Mouse (Mus musculus): ENCODE measurements around the gene Dnttip1.

Dnttip1 gene

GRCm38 (mm10) chr2:164754105-164754504 lies 8.3 kb downstream of the Dnttip1 start:
- DNase-seq (ENCODE audit: low spot score), result no peak

DNA sequence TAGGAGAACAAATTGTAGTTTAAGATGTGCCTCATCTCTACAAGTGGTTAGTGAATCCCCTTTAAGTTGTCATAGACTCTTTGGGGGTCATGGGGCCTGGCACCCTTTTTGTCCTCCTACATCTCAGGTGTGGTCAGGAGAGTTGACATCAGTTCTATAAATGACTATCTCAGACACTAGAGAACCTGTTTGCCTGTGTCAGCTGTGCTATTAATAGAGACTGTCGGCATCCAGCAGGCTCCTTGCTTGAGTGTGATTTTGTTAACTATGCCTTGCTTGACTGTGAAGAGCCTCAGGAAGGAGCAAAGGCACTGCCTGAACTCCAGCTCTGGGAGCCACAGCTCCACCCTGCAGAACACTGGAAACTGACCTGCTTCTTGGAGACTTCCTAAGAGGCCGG lies 9.0 kb downstream of the Dnttip1 start:
- no peak for DNase-seq (ENCODE audit: low spot score)

GRCm38 (mm10) chr2:164757841-164758240 lies 12.1 kb downstream of the Dnttip1 start:
- DNase-seq (ENCODE audit: low spot score), result no peak

GRCm38 (mm10) chr2:164758692-164759091 lies 12.9 kb downstream of the Dnttip1 start:
- no peak for DNase-seq (ENCODE audit: low spot score)

GRCm38 (mm10) chr2:164760059-164760833 lies 14.5 kb downstream of the Dnttip1 start:
- no peak for DNase-seq (ENCODE audit: low spot score)

GRCm38 (mm10) chr2:164761502-164761901 lies 15.7 kb downstream of the Dnttip1 start:
- DNase-seq (ENCODE audit: low spot score), result no peak

- DNase-seq (ENCODE audit: low spot score), result no peak
Measured at GRCm38 (mm10) chr2:164761971-164762370, 16.2 kb downstream of the Dnttip1 start.

GRCm38 (mm10) chr2:164762593-164762992 lies 16.8 kb downstream of the Dnttip1 start:
- no peak for DNase-seq (ENCODE audit: low spot score)

- no peak for DNase-seq (ENCODE audit: low spot score)
Measured at GRCm38 (mm10) chr2:164765841-164766240, 20.1 kb downstream of the Dnttip1 start.

GRCm38 (mm10) chr2:164767812-164768540 lies 22.2 kb downstream of the Dnttip1 start:
- peak; percentile 49 for DNase-seq (ENCODE audit: low spot score)

DNA sequence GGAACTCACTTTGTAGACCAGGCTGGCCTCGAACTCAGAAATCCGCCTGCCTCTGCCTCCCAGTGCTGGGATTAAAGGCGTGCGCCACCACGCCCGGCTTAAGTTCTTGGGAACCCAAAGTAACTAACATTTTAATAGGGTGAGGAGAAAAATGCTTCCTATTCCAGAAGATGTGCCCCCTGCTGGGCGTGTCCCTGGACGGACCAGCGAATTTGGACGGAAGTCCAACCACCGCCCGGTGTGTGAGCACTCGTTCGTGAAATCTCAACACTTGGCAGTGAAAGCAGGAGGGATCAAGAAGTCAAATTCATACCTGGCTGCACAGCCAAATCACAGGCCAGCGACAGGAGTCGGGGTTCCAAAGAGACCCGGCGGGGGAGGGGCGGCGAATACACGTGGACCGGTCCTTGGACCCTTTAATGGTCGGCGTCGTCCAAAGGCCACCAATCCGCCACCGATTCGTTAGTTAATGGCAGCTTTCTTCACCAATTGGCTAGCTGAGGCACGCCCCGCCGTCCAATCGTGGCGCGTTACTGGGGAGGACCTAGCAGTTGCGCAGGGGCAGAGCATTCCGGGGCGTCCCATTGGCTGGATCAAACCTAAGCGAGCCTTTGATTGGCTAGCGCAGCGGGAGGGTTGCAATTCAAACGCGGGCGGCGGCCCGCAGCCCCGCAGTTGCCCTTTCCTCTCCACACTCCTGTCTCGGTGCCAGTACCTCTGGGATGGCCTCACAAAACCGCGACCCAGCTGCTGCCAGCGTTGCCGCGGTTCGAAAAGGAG lies 23.7 kb downstream of the Dnttip1 start, which contains the start of gene Ube2c:
Ube2c (plus strand) TSS at position 641 of the 780 bp plus-strand sequence.
- peak; percentile 96 for DNase-seq (ENCODE audit: low spot score)

DNA sequence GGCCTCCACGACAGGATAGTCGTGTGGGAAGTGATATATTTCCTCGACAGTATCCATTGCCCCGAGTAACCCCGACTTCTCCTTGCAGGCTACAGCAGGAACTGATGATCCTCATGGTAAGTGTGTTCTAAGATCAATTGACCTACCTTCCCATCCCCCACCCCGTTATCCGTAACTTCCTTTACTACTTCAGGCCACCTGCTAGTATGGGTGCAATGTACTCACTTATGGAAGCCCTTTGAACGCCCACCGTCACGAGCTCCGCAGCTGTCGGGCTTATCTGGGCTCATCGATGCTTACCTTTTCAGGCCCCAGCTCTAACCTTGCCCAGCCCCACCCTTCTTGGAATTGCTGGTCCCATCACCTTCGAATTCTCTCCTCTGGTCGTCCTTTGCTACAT lies 24.5 kb downstream of the Dnttip1 start:
- no peak for DNase-seq (ENCODE audit: low spot score)

DNA sequence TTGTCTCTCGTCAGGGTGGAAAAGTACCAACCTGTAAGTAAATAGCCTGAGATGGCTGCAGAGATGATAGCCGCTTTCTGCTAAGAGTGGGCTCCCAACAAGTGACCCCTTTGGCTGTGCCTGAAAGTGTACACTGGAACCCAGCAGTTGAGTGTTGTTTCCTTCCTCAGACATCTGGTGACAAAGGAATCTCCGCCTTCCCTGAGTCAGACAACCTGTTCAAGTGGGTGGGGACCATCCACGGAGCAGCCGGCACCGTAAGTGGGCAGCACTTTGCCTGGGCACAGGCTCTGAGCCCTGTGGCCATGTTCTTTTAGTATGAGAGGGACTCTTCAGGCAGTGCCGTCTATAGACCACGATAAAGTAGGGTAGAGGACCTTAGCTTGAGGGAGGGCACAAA lies 25.3 kb downstream of the Dnttip1 start:
- no peak for DNase-seq (ENCODE audit: low spot score)

DNA sequence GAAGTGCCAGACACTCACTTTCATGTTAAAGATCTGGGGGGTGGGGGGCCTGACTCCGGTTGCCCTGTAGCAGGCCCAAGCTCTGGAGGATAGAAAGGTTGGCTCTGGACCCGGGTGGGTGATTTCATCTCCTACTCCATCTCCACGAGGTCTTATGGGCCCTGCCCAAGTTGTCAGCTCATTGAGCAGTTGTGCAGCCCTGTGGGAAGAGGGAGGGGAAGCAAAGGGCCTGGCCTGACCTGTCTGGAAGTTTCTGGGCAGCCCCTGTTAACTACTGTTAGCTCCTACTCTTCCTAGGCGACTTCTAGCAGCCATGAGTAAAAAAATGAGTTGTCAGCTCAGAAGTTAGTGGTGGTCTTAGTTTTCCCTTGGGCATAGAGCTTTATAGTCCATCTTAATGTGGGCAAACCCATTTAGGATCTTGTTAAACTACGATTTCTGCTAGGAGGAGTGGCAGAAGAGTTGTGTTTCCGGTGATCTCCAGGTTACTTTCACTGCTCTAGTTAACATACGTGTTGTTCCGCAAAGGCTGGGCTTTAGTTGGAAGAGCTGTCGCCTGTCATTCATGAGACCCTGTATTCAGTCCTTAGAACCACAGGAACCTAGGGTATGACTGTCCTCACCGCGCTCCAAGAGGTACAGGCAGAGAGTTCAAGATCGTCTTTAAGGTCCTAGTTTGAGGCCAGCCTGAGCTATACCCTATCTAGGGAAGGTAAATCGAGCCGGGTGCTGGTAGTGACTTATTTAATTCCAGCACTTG lies 27.6 kb downstream of the Dnttip1 start:
- DNase-seq (ENCODE audit: low spot score), result no peak

- DNase-seq (ENCODE audit: low spot score), result no peak
Measured at GRCm38 (mm10) chr2:164773989-164774364, 28.2 kb downstream of the Dnttip1 start.

GRCm38 (mm10) chr2:164776130-164776529 lies 30.3 kb downstream of the Dnttip1 start:
- no peak for DNase-seq (ENCODE audit: low spot score)

GRCm38 (mm10) chr2:164776801-164777200 lies 31.0 kb downstream of the Dnttip1 start:
- no peak for DNase-seq (ENCODE audit: low spot score)

DNA sequence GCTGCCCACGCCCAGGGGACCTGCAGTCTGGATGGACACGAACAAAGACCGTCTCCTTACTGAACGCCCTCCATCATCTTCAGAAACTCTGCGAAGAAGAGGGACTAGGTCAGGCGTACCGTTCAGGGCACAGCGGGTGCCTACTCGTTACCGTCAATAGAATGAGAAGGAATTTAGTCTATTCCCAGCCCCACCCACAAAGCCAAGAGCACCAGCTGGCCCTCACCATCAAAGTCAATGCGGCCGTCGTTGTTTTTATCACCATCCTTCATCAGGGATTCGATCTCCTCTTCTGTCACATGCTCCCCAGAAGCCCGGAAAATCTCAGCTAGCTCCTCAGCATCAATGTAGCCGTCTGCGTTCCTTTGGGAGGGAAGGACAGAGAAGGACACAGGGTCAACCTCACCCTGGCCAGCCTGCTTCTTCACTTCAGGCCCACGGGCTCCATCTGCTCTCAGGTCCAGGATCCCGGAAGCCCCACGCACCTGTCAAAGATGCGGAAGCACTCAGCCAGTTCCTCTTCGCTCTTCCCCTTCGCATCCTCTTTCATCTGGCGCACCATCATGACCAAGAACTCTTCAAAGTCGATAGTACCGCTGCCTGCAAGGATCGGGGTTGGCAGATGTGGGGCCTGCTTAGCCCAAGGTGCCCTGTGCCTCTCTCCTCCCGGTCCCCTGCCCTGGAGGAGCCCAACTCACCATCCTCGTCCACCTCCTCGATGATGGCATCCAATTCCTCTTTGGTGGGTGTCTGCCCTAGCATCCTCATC lies 31.6 kb downstream of the Dnttip1 start:
- no peak for DNase-seq (ENCODE audit: low spot score)

- DNase-seq (ENCODE audit: low spot score), result no peak
Measured at GRCm38 (mm10) chr2:164778015-164778287, 32.2 kb downstream of the Dnttip1 start.

GRCm38 (mm10) chr2:164778809-164779208 lies 33.0 kb downstream of the Dnttip1 start:
- DNase-seq (ENCODE audit: low spot score), result no peak

DNA sequence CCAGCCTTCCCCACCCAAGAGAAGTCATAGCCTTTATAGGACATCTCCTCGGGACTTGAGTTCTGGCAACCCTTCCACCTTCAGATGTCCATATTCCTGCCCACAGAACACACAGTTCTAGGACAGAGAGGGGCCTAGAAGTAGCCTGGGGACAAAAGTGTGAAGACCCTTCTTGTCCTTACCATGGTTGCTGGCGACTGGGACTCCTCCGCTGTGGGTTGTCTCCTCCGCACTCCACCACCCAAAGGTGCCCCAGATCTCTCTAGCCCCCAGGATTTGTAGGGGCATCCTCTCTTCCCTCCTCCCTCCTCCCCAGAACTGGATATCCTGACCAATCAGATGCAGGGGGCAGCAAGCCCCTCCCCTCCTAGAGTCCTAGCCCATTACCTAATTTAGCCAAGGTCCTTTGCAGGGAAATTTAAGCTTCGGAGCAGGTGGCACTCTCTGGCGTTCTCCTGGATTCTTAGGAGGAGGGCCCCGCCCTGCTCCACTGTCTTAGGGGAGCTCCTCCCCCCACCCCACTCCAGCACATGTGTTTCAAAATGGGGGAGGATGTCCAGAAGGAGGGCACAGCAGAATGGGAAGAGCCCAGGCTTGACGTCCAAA lies 33.8 kb downstream of the Dnttip1 start, which contains the start of gene Tnnc2:
Tnnc2 (minus strand) TSS at position 487 of the 606 bp plus-strand sequence.
- no peak for DNase-seq (ENCODE audit: low spot score)

Measured in testis, postnatal 10 days (tissue).